Mouse (Mus musculus): ENCODE results near the gene Tle3.

Gene Tle3

DNA sequence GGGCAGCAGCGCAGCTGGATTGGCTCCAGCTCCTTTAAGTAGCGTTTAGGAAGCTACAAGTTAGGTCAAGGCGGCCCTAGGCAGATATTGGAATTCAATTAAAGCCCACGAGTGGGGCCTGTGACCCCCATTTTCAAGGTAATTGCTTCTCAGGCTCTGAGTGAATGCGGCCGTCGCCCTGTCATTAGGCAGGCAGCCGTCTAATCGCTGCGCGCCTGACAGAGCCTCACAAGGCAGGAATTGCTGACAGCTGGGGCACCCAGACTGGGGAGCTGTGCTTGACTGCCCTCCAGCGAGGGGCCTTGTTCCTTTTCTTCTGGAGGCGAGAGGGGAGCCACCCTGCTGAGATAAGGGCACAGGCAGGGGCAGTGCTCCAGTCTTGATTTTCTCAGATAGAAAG lies 24.3 kb downstream of the Tle3 start:
- DNase-seq (ENCODE audit: extremely low spot score) = no peak

DNA sequence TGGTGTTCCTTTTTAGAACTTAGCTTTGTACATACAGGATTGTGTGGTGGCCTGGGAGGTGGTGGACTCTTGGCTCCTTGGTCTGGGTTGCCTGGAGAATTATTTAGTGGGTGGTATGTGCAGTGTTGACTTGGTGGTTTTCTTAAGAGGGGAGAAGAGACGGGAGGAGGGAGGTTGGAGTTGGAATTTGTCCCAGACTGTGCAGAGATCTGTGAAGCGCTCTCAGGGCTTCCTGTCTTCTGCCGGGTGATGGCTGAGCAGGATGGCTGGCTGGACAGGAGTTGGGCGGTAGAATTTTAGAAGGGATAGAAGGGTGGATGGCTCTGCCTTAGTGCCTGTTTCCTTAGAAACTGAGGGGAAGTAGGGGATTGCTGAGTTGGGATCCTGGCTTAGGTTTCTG lies 25.0 kb downstream of the Tle3 start:
- DNase-seq (ENCODE audit: extremely low spot score) = no peak

DNA sequence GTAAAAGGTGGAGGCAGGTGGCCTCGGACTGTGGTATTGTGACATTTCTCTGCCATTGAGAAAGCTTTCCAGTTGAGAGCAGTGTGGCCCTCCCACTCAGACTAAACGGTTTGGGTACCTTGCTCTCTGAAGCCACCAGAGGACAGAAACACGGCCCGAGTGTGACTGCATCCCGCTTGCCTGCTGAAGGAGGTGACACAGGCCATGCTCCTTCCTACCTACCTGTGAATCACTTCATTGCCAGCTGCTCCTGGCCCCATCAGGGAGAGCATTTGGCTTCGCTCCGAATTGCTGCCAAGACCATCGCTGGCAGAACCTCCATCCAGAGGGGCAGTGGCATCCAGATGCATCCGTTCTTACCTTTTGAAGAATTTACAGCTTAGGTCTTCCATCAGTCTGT lies 26.0 kb downstream of the Tle3 start:
- no peak for DNase-seq (ENCODE audit: extremely low spot score)

DNA sequence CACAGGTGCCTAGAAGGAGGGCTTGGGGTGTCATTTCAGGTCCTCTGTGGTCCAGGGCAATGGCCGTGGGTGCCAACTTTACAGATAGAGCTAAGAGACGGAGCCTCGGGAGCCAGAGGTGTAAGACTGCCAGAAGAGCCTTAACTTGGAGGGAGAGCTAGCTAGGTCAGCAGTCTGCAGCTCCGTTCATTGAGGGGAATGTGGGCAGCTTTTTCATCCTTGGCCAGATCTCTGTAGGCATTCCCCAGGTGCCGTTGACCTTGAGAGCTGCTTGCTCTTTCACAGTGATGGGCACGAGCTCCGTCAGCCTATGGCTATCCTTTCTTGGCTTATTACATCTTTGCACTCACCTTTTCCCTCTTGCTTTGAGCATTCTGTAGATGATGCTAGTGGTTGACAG lies 28.0 kb downstream of the Tle3 start:
- no peak for DNase-seq (ENCODE audit: extremely low spot score)

DNA sequence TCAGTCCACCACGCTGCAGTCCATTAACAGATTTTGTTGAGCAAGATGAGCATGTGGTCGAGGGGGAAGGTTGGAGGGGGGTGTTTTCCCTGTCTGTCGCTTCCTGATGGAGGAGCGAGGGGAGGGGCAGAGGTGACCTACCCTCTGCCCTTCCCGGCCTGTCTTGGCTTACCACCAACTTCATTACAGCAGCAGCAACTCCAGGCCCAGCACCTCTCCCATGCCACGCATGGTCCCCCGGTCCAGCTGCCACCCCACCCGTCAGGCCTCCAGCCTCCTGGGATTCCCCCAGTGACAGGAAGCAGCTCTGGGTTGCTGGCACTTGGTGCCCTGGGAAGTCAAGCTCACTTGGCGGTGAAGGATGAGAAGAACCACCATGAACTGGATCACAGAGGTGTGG lies 29.5 kb downstream of the Tle3 start:
- no peak for DNase-seq (ENCODE audit: extremely low spot score)

DNA sequence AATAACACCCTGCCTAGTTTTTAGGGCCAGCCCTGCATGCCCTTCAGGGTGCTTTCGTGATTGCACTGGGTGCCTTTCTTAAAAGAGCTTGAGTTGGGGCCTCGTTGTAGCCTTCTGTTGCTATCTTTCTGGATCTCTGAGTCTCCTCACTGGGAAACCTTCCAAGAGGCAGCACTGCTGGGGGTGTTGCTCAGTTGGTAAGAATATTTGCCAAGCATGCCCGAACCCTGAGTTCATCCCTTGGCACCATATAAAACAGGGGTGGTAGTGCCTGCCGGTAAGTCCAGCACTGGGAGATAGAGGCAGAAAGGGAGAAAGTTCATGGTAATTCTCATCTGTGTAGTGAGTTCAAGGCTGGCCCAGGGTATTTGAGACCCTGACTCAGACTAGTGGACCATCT lies 30.1 kb downstream of the Tle3 start:
- DNase-seq (ENCODE audit: extremely low spot score) = no peak

DNA sequence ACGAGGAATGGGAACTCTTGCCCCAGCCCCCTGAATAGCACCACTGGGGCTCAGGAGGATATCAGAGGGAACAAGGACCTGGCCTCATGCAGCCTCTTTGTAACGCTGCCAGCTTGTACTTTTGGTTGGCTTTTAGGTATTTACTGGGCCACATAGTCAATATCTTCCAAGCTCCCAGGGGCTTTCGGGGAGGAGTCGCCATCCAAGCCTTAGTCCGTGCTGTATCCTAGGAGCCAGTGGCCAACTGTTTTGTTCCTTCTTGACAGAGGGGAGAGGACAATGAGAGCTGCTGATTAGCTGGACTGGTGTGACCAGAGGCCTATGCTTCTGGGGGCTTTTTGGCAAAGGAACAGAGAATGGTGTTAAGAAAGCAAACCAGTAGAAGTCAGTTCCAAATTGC lies 30.6 kb downstream of the Tle3 start:
- DNase-seq (ENCODE audit: extremely low spot score) = no peak

DNA sequence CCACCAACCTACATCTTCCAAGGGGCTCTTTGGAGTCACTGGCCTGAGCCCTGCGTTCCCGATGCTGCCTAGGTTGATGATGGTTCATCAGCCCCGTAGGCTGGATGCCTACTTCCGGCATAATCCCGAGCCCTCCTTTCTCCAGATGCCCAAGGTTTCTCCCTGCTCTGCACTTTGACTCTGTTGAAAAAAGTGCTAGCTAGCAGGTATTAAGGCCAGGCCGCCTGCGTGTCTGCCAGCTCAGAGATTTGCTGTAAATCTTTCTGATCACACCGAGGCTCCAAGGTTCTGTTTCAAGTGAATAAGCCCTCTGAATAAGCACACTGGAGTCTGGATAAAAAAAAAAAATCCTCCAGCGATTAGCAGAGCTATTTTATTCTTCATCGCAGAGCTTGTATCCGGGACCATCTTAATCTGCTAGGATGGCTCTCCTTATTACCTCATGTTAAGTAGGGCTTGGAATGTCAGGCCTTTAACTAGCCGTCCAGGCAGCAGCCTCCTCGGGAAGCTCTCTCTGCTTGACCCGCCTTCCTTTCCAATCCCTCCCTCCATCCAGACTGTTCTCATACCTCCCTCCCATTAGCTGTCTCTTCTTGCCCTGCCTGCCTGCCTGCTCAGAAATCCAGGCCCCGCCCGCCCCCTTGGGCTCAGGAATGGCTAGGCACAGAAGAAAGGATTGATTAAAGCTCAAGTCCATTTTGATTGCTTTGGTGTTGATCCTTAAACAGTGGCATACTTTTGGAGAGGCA lies 31.9 kb downstream of the Tle3 start:
- no peak for DNase-seq (ENCODE audit: extremely low spot score)

DNA sequence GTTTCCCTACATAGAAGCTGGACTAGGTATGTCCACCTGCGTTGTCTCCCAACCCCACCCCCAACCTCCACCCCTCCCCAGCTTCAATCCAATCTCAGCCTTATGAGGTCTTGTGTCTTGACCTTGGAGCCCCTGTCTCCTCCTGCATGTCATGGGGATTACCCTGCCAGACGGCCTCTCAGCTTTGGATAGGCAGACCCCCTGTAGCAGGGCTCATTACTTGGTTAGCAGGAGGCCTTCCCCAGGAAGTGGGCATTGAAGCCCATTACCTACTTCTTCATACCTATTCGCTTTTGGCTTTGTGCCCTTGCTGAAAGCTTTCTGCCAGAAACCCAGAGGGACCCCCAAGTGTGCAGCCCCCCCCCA lies 32.4 kb downstream of the Tle3 start:
- DNase-seq (ENCODE audit: extremely low spot score) = no peak

DNA sequence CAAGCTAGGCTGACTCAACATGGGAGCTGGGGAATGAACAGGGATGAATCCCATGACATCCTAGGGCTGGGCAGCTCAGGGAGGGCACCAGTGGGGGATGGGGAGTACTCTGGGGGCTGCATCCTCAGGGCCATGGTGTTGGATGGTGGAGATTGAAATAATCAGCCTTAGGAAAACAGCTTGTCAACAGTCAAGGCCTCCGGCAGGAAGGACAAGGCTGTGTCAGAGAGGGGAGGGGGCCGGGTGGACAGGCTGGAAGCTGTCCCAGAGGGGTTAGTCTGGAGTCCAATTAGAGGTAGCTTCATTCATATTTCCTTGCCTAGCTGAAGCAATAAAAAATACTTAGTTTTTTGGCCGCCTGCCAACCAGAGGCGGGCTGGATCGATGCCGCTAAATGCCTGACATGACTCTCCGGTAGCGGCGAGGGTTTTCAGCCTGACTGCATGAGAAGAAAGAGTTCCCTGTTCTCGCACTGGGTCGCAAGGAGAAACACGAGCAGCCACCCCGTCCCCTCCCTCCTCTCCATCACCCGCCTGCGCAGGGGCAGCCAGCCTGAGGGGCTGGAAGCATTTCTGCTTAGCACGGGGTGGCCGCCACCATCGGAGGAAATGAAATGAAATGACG lies 32.9 kb downstream of the Tle3 start:
- DNase-seq (ENCODE audit: extremely low spot score) = no peak

DNA sequence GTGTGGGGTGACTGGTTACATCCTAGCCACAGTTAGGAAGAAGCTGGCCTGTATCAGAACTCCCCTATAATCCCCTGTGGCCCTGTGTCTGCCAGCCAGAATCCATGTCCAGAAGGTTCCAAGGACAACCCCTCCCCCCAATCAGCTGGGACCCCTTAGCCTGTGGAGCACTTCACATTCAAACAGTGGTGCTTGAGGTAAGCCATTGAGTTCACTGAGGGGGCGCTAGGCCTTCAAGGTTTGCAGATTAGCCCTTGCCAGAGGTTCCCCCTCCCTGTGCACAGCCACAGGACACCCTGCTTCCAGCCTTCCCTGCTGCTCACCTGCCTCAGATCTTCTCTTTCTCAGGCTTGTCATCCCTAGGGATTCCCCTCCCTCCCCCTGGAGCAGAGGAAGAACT lies 34.2 kb downstream of the Tle3 start:
- DNase-seq (ENCODE audit: extremely low spot score) = no peak

DNA sequence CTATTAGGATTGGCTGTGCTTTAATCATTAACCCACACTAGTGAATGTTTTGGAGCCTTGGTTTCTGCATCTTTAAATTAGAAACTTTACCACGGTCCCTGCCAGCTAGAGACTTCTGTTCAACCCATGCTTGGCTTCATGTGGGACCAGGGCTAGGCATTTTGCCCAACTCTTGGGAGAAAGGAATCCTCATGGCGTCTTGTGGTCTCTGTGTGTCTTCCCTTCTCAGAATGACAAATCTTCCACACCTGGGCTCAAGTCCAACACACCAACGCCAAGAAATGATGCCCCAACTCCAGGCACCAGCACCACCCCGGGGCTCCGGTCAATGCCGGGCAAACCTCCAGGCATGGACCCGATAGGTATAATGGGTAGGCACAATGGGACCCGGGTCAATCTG lies 36.9 kb downstream of the Tle3 start:
- DNase-seq (ENCODE audit: extremely low spot score) = no peak

DNA sequence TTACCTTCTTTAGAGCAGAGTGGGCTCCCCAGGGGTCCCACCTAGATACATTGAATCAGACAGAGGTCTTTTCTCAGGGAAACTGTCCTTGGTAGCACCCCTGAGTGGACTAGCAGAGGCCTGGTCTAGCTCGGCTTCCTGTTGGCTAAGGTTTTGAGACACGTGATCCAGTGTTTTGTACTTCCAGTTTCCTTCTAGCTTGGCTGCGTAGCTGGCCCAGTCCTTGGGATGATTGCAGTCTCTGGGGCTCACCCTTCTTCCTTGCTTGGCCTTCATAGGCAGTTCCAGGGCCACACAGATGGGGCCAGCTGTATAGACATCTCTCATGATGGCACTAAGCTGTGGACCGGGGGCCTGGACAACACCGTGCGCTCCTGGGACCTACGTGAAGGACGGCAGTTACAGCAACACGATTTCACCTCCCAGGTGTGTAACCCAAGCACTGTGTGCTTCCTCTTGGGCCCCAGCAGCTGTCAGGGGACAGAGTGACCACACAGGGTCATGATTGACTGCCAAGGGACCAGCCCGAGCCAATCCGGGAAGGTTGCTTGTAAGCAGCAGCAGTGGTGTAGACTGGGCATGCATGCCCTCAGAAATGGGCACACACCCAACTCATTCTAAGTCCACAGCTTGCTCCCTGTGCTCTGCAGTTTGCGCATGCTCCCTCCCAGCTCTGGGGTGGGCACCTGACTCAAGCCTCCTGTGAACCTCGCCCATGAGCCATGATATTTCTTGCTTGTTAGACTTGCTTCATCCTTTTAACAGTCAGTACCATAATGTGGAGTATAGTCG lies 41.7 kb downstream of the Tle3 start:
- no peak for DNase-seq (ENCODE audit: extremely low spot score)

DNA sequence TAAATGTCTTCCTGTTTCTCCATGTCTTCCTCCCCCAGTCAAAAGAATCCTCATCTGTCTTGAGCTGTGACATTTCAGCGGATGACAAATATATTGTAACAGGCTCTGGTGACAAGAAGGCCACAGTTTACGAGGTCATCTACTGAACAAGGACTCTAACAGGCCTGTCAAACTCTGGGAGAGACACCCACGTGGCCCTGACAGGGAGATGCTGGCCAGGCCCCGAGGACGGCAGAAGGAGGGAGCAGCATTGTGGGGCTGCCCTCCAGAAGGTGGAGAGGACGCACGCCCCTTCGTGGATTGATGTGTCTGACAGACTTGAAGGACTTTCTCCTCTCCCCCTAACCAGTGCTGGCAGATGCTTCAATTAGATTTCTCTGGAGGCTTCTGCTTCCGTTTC lies 44.4 kb downstream of the Tle3 start:
- DNase-seq (ENCODE audit: extremely low spot score) = no peak

DNA sequence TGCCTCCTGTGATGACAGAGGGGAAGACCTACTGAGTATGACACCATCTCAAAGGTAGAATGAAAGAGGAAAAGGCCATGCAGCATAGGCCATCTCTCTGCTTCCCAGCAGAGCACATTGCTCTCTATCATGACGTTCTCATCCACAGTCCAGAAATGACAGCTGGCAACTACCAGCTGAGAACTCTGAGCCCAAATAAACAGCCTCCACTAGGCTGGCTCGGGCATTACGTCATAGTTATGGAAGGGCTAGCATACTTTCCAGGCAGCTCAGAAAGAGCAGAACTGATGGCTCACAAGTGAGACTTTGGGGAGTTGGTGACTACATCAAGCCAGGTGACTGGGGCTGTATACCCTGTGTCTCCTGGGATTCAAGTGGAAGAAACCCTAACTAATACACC lies 49.5 kb downstream of the Tle3 start:
- DNase-seq (ENCODE audit: extremely low spot score) = no peak

DNA sequence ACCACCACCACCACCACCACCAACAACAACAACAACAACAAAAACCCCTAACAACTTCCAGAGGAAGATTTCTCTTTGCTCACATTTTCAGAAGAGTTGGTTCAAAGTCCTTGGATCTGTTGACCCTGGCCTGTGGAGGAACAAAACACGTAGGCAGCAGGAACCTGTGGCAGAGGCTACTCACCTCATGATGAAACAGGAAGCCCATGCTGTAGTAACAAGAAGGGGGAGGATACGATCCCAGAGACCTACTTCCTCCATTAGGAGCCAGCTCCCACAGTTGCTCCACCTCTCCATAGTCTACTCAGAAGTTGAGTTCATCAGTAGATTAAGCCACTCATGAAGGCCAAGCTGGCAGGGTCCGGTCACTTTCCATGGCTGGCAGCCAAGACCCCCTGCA lies 52.1 kb downstream of the Tle3 start:
- no peak for DNase-seq (ENCODE audit: extremely low spot score)

DNA sequence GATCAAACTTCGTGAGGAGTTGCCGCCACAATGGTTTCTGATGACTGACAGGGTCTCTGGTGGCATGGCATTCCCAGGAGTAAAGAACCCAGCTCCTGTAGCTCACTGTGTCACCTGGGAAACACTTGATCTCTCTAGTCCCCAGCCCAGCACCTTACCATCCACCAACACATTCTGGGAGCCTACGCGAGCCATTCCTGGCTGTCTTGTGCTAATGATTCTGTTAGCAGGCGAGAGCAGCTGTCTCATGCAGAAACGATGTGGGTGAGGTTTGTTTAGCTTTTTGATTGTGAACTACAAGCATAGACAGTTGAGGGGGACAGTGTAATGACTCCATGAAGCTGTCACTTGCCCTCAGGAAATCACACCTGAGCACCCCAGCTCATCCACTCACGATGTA lies 54.3 kb downstream of the Tle3 start:
- no peak for DNase-seq (ENCODE audit: extremely low spot score)

DNA sequence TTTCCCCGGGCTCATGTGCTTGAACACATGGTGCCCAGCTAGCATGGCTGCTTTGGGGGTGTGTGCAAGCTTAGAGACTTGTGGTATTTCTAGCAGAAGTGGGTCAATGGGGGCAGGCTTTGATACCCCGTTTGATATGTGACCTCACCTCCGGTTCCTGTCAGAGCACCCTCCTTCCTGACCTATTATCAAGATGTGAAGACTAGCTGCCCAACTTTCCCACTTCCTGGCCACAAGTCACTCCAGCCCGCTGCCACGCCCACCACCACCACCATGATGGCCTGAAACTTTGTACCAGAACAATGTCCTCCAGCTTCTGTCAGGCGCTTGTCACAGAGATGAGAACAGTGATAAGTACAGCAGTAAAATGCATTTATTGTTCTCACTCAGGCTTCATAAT lies 54.9 kb downstream of the Tle3 start:
- DNase-seq (ENCODE audit: extremely low spot score) = no peak

DNA sequence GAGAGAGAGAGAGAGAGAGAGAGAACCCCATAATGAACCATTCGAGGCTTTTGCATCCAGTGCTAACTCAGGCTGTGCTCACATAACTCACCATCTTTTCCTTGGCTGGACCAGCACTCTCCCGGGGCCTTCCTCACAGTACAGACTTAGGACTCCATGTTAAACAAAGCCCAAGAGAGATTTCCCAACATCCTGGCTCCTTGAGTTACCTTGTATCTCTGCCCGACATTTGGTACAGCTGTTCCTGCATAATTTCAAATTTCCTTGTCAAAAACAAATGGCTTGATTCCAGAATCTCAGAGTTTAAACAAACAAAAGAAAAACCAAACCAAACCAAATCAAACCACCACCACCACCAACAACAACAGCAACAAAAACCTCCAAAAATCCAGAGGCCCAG lies 55.7 kb downstream of the Tle3 start:
- no peak for DNase-seq (ENCODE audit: extremely low spot score)

DNA sequence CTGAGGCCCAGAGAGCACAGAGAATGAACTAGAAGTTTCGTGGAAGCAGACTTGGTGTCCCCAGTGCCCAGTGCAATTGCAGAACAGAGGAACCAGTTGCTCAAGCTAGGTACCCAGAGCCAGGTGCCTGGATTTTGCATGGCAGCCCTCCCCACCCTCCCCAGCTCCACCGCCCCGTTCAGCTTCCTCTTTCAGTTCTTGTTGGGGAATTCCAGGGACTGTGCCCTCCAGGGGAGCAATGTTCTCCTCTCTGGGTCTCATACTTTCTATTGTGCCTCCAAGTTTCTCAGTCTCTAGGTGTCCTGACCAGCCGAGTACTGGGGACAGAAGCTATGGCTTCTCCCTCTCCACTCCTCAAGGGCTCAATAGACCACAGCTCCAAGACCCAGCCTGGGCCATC lies 59.7 kb downstream of the Tle3 start:
- no peak for DNase-seq (ENCODE audit: extremely low spot score)

DNA sequence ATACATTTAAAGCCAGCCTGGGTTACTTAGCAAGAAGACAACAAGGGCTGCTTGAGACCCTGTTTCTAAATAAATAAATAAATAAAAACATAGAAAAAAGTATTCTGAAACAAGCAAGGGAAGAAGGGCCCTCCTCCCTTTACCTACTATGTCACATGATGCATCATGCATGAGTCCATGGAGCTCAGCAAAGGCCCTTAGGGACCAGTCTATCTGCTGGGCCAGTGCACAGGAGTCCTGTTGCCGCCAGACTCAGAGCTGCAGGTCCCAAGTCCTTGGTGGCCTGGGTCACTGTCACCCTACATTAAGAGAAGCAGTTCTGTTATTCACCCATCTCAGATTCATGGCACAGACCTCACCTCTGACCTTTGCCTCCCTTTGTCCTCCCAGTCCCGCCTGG lies 61.0 kb downstream of the Tle3 start:
- DNase-seq (ENCODE audit: extremely low spot score) = no peak

DNA sequence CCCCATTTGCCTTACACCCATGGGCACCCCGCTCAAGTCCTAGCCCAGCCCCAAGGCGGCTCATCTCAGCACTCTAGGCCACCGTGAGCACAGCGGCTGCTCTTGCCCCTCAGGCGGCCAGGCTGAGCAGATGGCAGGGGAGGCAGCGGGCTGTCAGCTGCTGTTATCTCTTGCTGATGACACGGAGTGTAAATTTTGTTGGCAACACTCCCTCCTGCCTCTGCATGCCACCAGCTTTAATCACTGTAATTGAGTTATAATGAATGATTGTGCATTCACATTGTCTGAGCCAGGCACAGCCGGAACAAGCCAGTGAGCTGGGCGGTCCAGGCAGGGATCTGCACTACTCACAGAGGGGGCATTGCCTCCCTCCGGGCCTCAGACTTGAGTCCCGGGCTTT lies 61.9 kb downstream of the Tle3 start:
- DNase-seq (ENCODE audit: extremely low spot score) = no peak
